21 mouse cellular contexts compared by ENCODE assay signal in the genomic region with DNA sequence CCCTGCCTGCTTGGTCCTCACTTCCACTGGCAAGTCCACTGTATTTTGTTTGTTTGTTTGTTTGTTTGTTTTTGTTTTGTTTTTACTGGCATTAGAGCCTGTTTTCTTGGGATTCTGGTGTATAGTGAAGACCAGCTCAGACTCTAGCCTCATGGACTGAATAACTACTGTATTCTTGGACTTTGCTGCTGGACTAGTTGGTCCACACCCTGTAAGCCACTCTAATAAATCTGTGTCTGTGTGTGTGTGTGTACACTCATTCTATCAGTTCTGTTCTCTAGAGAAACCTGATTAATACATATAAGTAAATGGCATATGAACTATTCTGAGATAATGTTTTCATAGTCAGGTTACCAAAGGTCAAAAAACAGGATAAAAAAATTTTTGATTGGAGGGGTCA. TPM values are rescaled to one million over a fixed set of nuclear protein-coding genes. Genes with fewer than 3 reads are reported as not detected.
A peak's percentile ranks its signal among the peaks of the same experiment; 100 is the strongest.
DNase-seq lines count a peak whose midpoint lies in the region; ATAC-seq and TF ChIP-seq lines count a peak whose summit lies in the region.
"Had no signal": no experiment of that assay in that cellular context is flagged by ENCODE, and none has a peak within 500 bp of the region (broad histone marks: within the 10 kb centered on the region; RNA-seq: fewer than 3 reads in every experiment).

No protein-coding gene starts in this region.

- H3K9me3 ChIP-seq in liver, postnatal 0 days (ENCODE audit: low read length): no peaks in the 10 kb centered on the region
- no peaks in the 10 kb centered on the region for H3K9me3 ChIP-seq in hindbrain, embryonic 12.5 days (replicated peaks)
- H3K9me3 ChIP-seq: embryonic facial prominence, embryonic 13.5 days; embryonic facial prominence, embryonic 15.5 days; forebrain, embryonic 10.5 days; forebrain, embryonic 12.5 days had no signal

- peak overlapping the region; percentile 85 for H3K27ac ChIP-seq in liver, adult 2 months (replicated peaks; ENCODE audit: insufficient read depth, low read depth, low read length)
- H3K27ac ChIP-seq in liver, postnatal 0 days (ENCODE audit: low read depth): no peak overlapping the region
- peak overlapping the region; percentile 99 for H3K27ac ChIP-seq in small intestine, adult 2 months (ENCODE audit: insufficient read depth, low read depth, low read length)
- no peak overlapping the region for H3K27ac ChIP-seq in hindbrain, embryonic 12.5 days
- H3K27ac ChIP-seq: embryonic facial prominence, embryonic 13.5 days; embryonic facial prominence, embryonic 15.5 days; forebrain, embryonic 10.5 days; forebrain, embryonic 12.5 days had no signal

- 0 out of 2 replicates have a peak, but pooled peaks cover under 1% of the 10 kb centered on the region for H3K79me2 ChIP-seq in liver, adult 2 months (ENCODE audit: control insufficient read depth, insufficient read depth, low read length)

- no peak for TF ChIP-seq POLR2A in liver, adult 2 months (IDR thresholded peaks at IDR 0.05; ENCODE audit: extremely low read depth, insufficient read depth, low read length)
- no peak for TF ChIP-seq POLR2A in small intestine, adult 2 months (IDR thresholded peaks at IDR 0.05; ENCODE audit: low read depth, low read length)

- H3K4me3 ChIP-seq in liver, adult 2 months (ENCODE audit: insufficient read depth, low read depth, low read length): no peak overlapping the region
- no peak overlapping the region for H3K4me3 ChIP-seq in liver, postnatal 0 days (ENCODE audit: low read depth, low read length)
- H3K4me3 ChIP-seq in small intestine, adult 2 months (ENCODE audit: low read depth, low read length): no peak overlapping the region
- no peak overlapping the region for H3K4me3 ChIP-seq in hindbrain, embryonic 12.5 days
- H3K4me3 ChIP-seq: embryonic facial prominence, embryonic 13.5 days; embryonic facial prominence, embryonic 15.5 days; erythroblast, embryonic 14.5 days; forebrain, embryonic 10.5 days; forebrain, embryonic 12.5 days had no signal

- no peak overlapping the region for H3K4me2 ChIP-seq in liver, postnatal 0 days (ENCODE audit: low read depth, low read length)
- no peak overlapping the region for H3K4me2 ChIP-seq in hindbrain, embryonic 12.5 days (replicated peaks)
- H3K4me2 ChIP-seq: embryonic facial prominence, embryonic 13.5 days; embryonic facial prominence, embryonic 15.5 days; forebrain, embryonic 12.5 days had no signal

- no peaks in the 10 kb centered on the region; the same call in 1 of the 2 replicates for H3K36me3 ChIP-seq in liver, adult 2 months (ENCODE audit: control insufficient read depth, insufficient read depth, low read length)
- no peaks in the 10 kb centered on the region; the same call in 1 of the 2 replicates for H3K36me3 ChIP-seq in liver, postnatal 0 days (replicated peaks; ENCODE audit: insufficient read depth, low read length)
- peaks cover 14% of the 10 kb centered on the region; the same call in 1 of the 2 replicates for H3K36me3 ChIP-seq in small intestine, adult 2 months (ENCODE audit: control insufficient read depth, insufficient read depth, low read length)
- H3K36me3 ChIP-seq in hindbrain, embryonic 12.5 days: 0 out of 2 replicates have a peak, but pooled peaks cover 5% of the 10 kb centered on the region
- H3K36me3 ChIP-seq: forebrain, embryonic 10.5 days had no signal

- ATAC-seq in liver, postnatal 0 days: no peak
- ATAC-seq in hindbrain, embryonic 12.5 days (ENCODE audit: low FRiP score): no peak
- ATAC-seq: forebrain, embryonic 14.5 days; forebrain, embryonic 16.5 days had no signal

- peaks cover 16% of the 10 kb centered on the region for H3K4me1 ChIP-seq in liver, adult 2 months (ENCODE audit: control insufficient read depth, insufficient read depth, low read length)
- H3K4me1 ChIP-seq in liver, postnatal 0 days (ENCODE audit: insufficient read depth): no peaks in the 10 kb centered on the region
- peaks cover 18% of the 10 kb centered on the region for H3K4me1 ChIP-seq in small intestine, adult 2 months (ENCODE audit: control insufficient read depth, insufficient read depth, insufficient read length, low read length)
- H3K4me1 ChIP-seq in hindbrain, embryonic 12.5 days: no peaks in the 10 kb centered on the region
- H3K4me1 ChIP-seq: embryonic facial prominence, embryonic 13.5 days; embryonic facial prominence, embryonic 15.5 days; forebrain, embryonic 10.5 days; forebrain, embryonic 12.5 days had no signal

- DNase-seq in liver, adult 2 months (ENCODE audit: extremely low read depth, low read depth, low spot score): peak; percentile 77
- no peak for DNase-seq in liver, postnatal 0 days
- no peak for DNase-seq in cerebellum, postnatal 25 days
- DNase-seq: adrenal gland, adult 2 months; adrenal gland, postnatal 10 days; adrenal gland, postnatal 25 days; cerebellum, adult 11-12 months; cerebellum, adult 2 months; cerebellum, adult 9-10 months; cerebellum, postnatal 10 days; cerebellum, postnatal 36 days; embryo, embryonic 11 days had no signal

- no peak for TF ChIP-seq EP300 in liver, postnatal 0 days (IDR thresholded peaks at IDR 0.05; ENCODE audit: low read depth)

- no peaks in the 10 kb centered on the region for H3K27me3 ChIP-seq in liver, adult 2 months (ENCODE audit: control insufficient read depth, insufficient read depth, low read length)
- no peaks in the 10 kb centered on the region for H3K27me3 ChIP-seq in liver, postnatal 0 days (ENCODE audit: insufficient read depth, low read length)
- H3K27me3 ChIP-seq in small intestine, adult 2 months (ENCODE audit: control insufficient read depth, insufficient read depth, low read length): no peaks in the 10 kb centered on the region
- no peaks in the 10 kb centered on the region for H3K27me3 ChIP-seq in hindbrain, embryonic 12.5 days
- H3K27me3 ChIP-seq: embryonic facial prominence, embryonic 13.5 days; embryonic facial prominence, embryonic 15.5 days; forebrain, embryonic 12.5 days had no signal

- no peak overlapping the region for H3K9ac ChIP-seq in liver, adult 2 months (ENCODE audit: low read depth, low read length)
- no peak overlapping the region for H3K9ac ChIP-seq in liver, postnatal 0 days (replicated peaks)
- no peak overlapping the region for H3K9ac ChIP-seq in hindbrain, embryonic 12.5 days
- H3K9ac ChIP-seq: embryonic facial prominence, embryonic 13.5 days; embryonic facial prominence, embryonic 15.5 days; forebrain, embryonic 12.5 days had no signal

- no peak for TF ChIP-seq CTCF in liver, adult 2 months (IDR thresholded peaks at IDR 0.05; ENCODE audit: low read depth, low read length)
- TF ChIP-seq CTCF in liver, postnatal 0 days (IDR thresholded peaks at IDR 0.05; ENCODE audit: low read depth): no peak
- TF ChIP-seq CTCF in small intestine, adult 2 months (IDR thresholded peaks at IDR 0.05; ENCODE audit: extremely low read depth, insufficient read length, insufficient replicate concordance, low read depth, low read length): no peak

RNA-seq across cellular contexts. Expression of a gene that starts 8.1 kb away (rescaled TPM):
- total RNA-seq in liver, adult 2 months (2014; rRNA removed): 7.6 and 9.5 TPM in 2 replicates
- 14.7 and 16.0 TPM in 2 replicates for polyA plus RNA-seq in liver, adult 2 months (2012; rRNA removed)
- polyA plus RNA-seq in liver, postnatal 0 days (2015; fragmentation: Nextera tagmentation; extraction: Ambion mirVana): 4.0 and 5.2 TPM in 2 replicates
- 13.3 and 22.3 TPM in 2 replicates for polyA plus RNA-seq in small intestine, adult 2 months (2012; rRNA removed)
- polyA plus RNA-seq in hindbrain, embryonic 12.5 days (2016; fragmentation: Nextera tagmentation; extraction: Ambion mirVana): 17.6 and 18.1 TPM in 2 replicates

RNA-seq across cellular contexts. Expression of a gene that starts 8.2 kb away (rescaled TPM):
- total RNA-seq in liver, adult 2 months (2014; rRNA removed): 151 and 180 TPM in 2 replicates
- polyA plus RNA-seq in liver, adult 2 months (2012; rRNA removed): 303 and 340 TPM in 2 replicates
- 90.4 and 109 TPM in 2 replicates for polyA plus RNA-seq in liver, postnatal 0 days (2015; fragmentation: Nextera tagmentation; extraction: Ambion mirVana)
- polyA plus RNA-seq in small intestine, adult 2 months (2012; rRNA removed): 51.6 and 70.7 TPM in 2 replicates
- 5.8 and 6.9 TPM in 2 replicates for polyA plus RNA-seq in hindbrain, embryonic 12.5 days (2016; fragmentation: Nextera tagmentation; extraction: Ambion mirVana)

RNA-seq across cellular contexts. Expression of a gene that starts 26.7 kb away (rescaled TPM):
- total RNA-seq in liver, adult 2 months (2014; rRNA removed): 68.7 and 85.5 TPM in 2 replicates
- polyA plus RNA-seq in liver, adult 2 months (2012; rRNA removed): 41.4 and 48.0 TPM in 2 replicates
- 21.5 and 23.2 TPM in 2 replicates for polyA plus RNA-seq in liver, postnatal 0 days (2015; fragmentation: Nextera tagmentation; extraction: Ambion mirVana)
- 13.4 and 24.1 TPM in 2 replicates for polyA plus RNA-seq in small intestine, adult 2 months (2012; rRNA removed)
- 38.8 and 39.2 TPM in 2 replicates for polyA plus RNA-seq in hindbrain, embryonic 12.5 days (2016; fragmentation: Nextera tagmentation; extraction: Ambion mirVana)

RNA-seq across cellular contexts. Expression of a gene that starts 45.9 kb away (rescaled TPM):
- total RNA-seq in liver, adult 2 months (2014; rRNA removed): 3.9 and 4.3 TPM in 2 replicates
- 2.2 and 2.8 TPM in 2 replicates for polyA plus RNA-seq in liver, adult 2 months (2012; rRNA removed)
- polyA plus RNA-seq in liver, postnatal 0 days (2015; fragmentation: Nextera tagmentation; extraction: Ambion mirVana): 20.0 and 22.8 TPM in 2 replicates
- polyA plus RNA-seq in small intestine, adult 2 months (2012; rRNA removed): 17.5 and 53.4 TPM in 2 replicates
- 10.6 and 15.0 TPM in 2 replicates for polyA plus RNA-seq in hindbrain, embryonic 12.5 days (2016; fragmentation: Nextera tagmentation; extraction: Ambion mirVana)

Comparison
In these comparisons a context has a peak if more than half of its experiments do, and no peak if none do; other contexts are left out.
1. H3K27ac ChIP-seq: peak in liver, adult 2 months (single experiment) and small intestine, adult 2 months (single experiment); none in liver, postnatal 0 days (single experiment) and hindbrain, embryonic 12.5 days (single experiment).